Mouse (Mus musculus): ENCODE data around the gene Lnx2. TPM values are rescaled to one million over a fixed set of nuclear protein-coding genes. Genes with fewer than 3 reads are reported as not detected.

Lnx2 gene
- polyA plus RNA-seq, 1 experiment from 2014 or later, result 13.7 TPM

- H3K4me2 ChIP-seq, result no peak overlapping the region
- 69% methylated on average over 13 of the region's 13 CpGs for WGBS
- no peaks in the 10 kb centered on the region for H3K9me3 ChIP-seq
- no peak overlapping the region for H3K9ac ChIP-seq
- ATAC-seq (ENCODE audit: insufficient number of reproducible peaks, insufficient read depth, low FRiP score, low TSS enrichment, low read depth), result no peak
- no peak overlapping the region for H3K4me3 ChIP-seq
- no peak overlapping the region for H3K27ac ChIP-seq
- H3K36me3 ChIP-seq, result peaks cover 31% of the 10 kb centered on the region
- H3K4me1 ChIP-seq, result peaks cover 20% of the 10 kb centered on the region
- H3K27me3 ChIP-seq, result no peaks in the 10 kb centered on the region
These were observed 43.2 kb downstream of the Lnx2 start for GRCm38 (mm10) chr5:147033155-147033554.

- 87% methylated on average over 14 of the region's 14 CpGs for WGBS
- Histone ChIP-seq H3K27me3 (no peaks in the 10 kb centered on the region), H3K36me3 (peaks cover 49% of the 10 kb centered on the region), H3K4me3 (no peak overlapping the region), H3K9ac (no peak overlapping the region), H3K4me1 (0 out of 2 replicates have a peak, but pooled peaks cover 2% of the 10 kb centered on the region), H3K9me3 (no peaks in the 10 kb centered on the region), H3K4me2 (no peak overlapping the region), H3K27ac (no peak overlapping the region)
- no peak for ATAC-seq (ENCODE audit: insufficient number of reproducible peaks, insufficient read depth, low FRiP score, low TSS enrichment, low read depth)
These were observed 45.1 kb downstream of the Lnx2 start for GRCm38 (mm10) chr5:147031281-147031680.

- H3K9ac ChIP-seq, result no peak overlapping the region
- no peaks in the 10 kb centered on the region for H3K27me3 ChIP-seq
- H3K4me1 ChIP-seq, result no peaks in the 10 kb centered on the region
- peaks cover 73% of the 10 kb centered on the region for H3K36me3 ChIP-seq
- WGBS, result 84% methylated on average over 24 of the region's 24 CpGs
- H3K4me2 ChIP-seq, result no peak overlapping the region
- no peak overlapping the region for H3K4me3 ChIP-seq
- H3K27ac ChIP-seq, result no peak overlapping the region
- H3K9me3 ChIP-seq, result no peaks in the 10 kb centered on the region
- no peak for ATAC-seq (ENCODE audit: insufficient number of reproducible peaks, insufficient read depth, low FRiP score, low TSS enrichment, low read depth)
These were observed 51.9 kb downstream of the Lnx2 start for GRCm38 (mm10) chr5:147024331-147025034.

GRCm38 (mm10) chr5:147023245-147023970, 53.0 kb downstream of the Lnx2 start:
- Histone ChIP-seq H3K4me2 (no peak overlapping the region), H3K9me3 (no peaks in the 10 kb centered on the region), H3K27ac (no peak overlapping the region), H3K4me3 (no peak overlapping the region), H3K9ac (no peak overlapping the region), H3K4me1 (no peaks in the 10 kb centered on the region), H3K36me3 (peaks cover 74% of the 10 kb centered on the region), H3K27me3 (no peaks in the 10 kb centered on the region)
- ATAC-seq (ENCODE audit: insufficient number of reproducible peaks, insufficient read depth, low FRiP score, low TSS enrichment, low read depth), result no peak
- 90% methylated on average over 18 of the region's 18 CpGs for WGBS

- no peak for ATAC-seq (ENCODE audit: insufficient number of reproducible peaks, insufficient read depth, low FRiP score, low TSS enrichment, low read depth)
- no peaks in the 10 kb centered on the region for H3K27me3 ChIP-seq
- no peak overlapping the region for H3K4me3 ChIP-seq
- H3K4me1 ChIP-seq, result peaks cover 1% of the 10 kb centered on the region; the same call in 1 of the 2 replicates
- 62% methylated on average over 5 of the region's 5 CpGs for WGBS
- peaks cover 61% of the 10 kb centered on the region for H3K36me3 ChIP-seq
- H3K9ac ChIP-seq, result 0 out of 2 replicates have a peak overlapping the region, but pooled peaks have one; percentile 16
- H3K9me3 ChIP-seq, result no peaks in the 10 kb centered on the region
- no peak overlapping the region for H3K27ac ChIP-seq
- no peak overlapping the region for H3K4me2 ChIP-seq
These were observed 54.7 kb downstream of the Lnx2 start for GRCm38 (mm10) chr5:147021546-147022265.

GRCm38 (mm10) chr5:147020579-147020978, 55.8 kb downstream of the Lnx2 start:
- Histone ChIP-seq H3K36me3 (peaks cover 50% of the 10 kb centered on the region), H3K9ac (no peak overlapping the region), H3K4me2 (no peak overlapping the region), H3K4me1 (peaks cover 10% of the 10 kb centered on the region), H3K27ac (no peak overlapping the region), H3K27me3 (no peaks in the 10 kb centered on the region), H3K4me3 (no peak overlapping the region), H3K9me3 (no peaks in the 10 kb centered on the region)
- 89% methylated on average over 11 of the region's 11 CpGs for WGBS
- no peak for ATAC-seq (ENCODE audit: insufficient number of reproducible peaks, insufficient read depth, low FRiP score, low TSS enrichment, low read depth)

GRCm38 (mm10) chr5:147018761-147019160, 57.6 kb downstream of the Lnx2 start:
- no peak for ATAC-seq (ENCODE audit: insufficient number of reproducible peaks, insufficient read depth, low FRiP score, low TSS enrichment, low read depth)
- Histone ChIP-seq H3K36me3 (peaks cover 38% of the 10 kb centered on the region), H3K9ac (no peak overlapping the region), H3K27me3 (no peaks in the 10 kb centered on the region), H3K4me1 (peaks cover 10% of the 10 kb centered on the region), H3K27ac (no peak overlapping the region), H3K4me3 (no peak overlapping the region), H3K9me3 (no peaks in the 10 kb centered on the region), H3K4me2 (no peak overlapping the region)
- 84% methylated on average over 11 of the region's 11 CpGs for WGBS

GRCm38 (mm10) chr5:147017526-147017925, 58.9 kb downstream of the Lnx2 start:
- peaks cover 10% of the 10 kb centered on the region for H3K4me1 ChIP-seq
- no peak overlapping the region for H3K27ac ChIP-seq
- H3K4me3 ChIP-seq, result no peak overlapping the region
- WGBS, result 48% methylated on average over 11 of the region's 11 CpGs
- H3K9me3 ChIP-seq, result no peaks in the 10 kb centered on the region
- H3K36me3 ChIP-seq, result peaks cover 27% of the 10 kb centered on the region
- H3K4me2 ChIP-seq, result no peak overlapping the region
- H3K27me3 ChIP-seq, result no peaks in the 10 kb centered on the region
- H3K9ac ChIP-seq, result no peak overlapping the region
- no peak for ATAC-seq (ENCODE audit: insufficient number of reproducible peaks, insufficient read depth, low FRiP score, low TSS enrichment, low read depth)

GRCm38 (mm10) chr5:147016622-147017021, 59.8 kb downstream of the Lnx2 start:
- WGBS, result 59% methylated on average over 12 of the region's 12 CpGs
- peaks cover 23% of the 10 kb centered on the region for H3K36me3 ChIP-seq

GRCm38 (mm10) chr5:147015191-147015590, 61.2 kb downstream of the Lnx2 start:
- H3K27me3 ChIP-seq, result no peaks in the 10 kb centered on the region
- no peak overlapping the region for H3K4me3 ChIP-seq
- peaks cover 10% of the 10 kb centered on the region for H3K4me1 ChIP-seq
- H3K36me3 ChIP-seq, result peaks cover 19% of the 10 kb centered on the region
- H3K9ac ChIP-seq, result no peak overlapping the region
- ATAC-seq (ENCODE audit: insufficient number of reproducible peaks, insufficient read depth, low FRiP score, low TSS enrichment, low read depth), result no peak
- no peaks in the 10 kb centered on the region for H3K9me3 ChIP-seq
- WGBS, result 96% methylated on average over 7 of the region's 7 CpGs
- H3K4me2 ChIP-seq, result no peak overlapping the region
- H3K27ac ChIP-seq, result no peak overlapping the region

More at GRCm38 (mm10) chr5:147016622-147017021, 59.8 kb downstream of the Lnx2 start:
- peaks cover 10% of the 10 kb centered on the region for H3K4me1 ChIP-seq
- no peak overlapping the region for H3K4me3 ChIP-seq
- no peaks in the 10 kb centered on the region for H3K27me3 ChIP-seq
- H3K9ac ChIP-seq, result no peak overlapping the region
- no peak overlapping the region for H3K27ac ChIP-seq
- H3K4me2 ChIP-seq, result no peak overlapping the region
- ATAC-seq (ENCODE audit: insufficient number of reproducible peaks, insufficient read depth, low FRiP score, low TSS enrichment, low read depth), result no peak
- no peaks in the 10 kb centered on the region for H3K9me3 ChIP-seq

GRCm38 (mm10) chr5:147013845-147014244, 62.5 kb downstream of the Lnx2 start:
- Histone ChIP-seq H3K36me3 (peaks cover 8% of the 10 kb centered on the region), H3K4me2 (no peak overlapping the region), H3K9me3 (no peaks in the 10 kb centered on the region), H3K9ac (no peak overlapping the region), H3K27ac (no peak overlapping the region), H3K4me3 (no peak overlapping the region), H3K4me1 (peaks cover 10% of the 10 kb centered on the region), H3K27me3 (no peaks in the 10 kb centered on the region)
- 50% methylated on average over 6 of the region's 6 CpGs for WGBS
- no peak for ATAC-seq (ENCODE audit: insufficient number of reproducible peaks, insufficient read depth, low FRiP score, low TSS enrichment, low read depth)

Measured in embryonic facial prominence, embryonic 13.5 days (tissue).